Mouse (Mus musculus) CD4-positive, CD25-positive, alpha-beta regulatory T cell, adult 4 months (primary cell): ENCODE measurements at regions not wholly inside any gene's neighbourhood (a gene's known extent, or its start where the extent isn't known, plus 50 kb on each side); places are given as distances from the start of the nearest gene placed in this dataset.
"Not testable (repeated sequence)": the region's sequence is repeated elsewhere in the genome, so short reads cannot be mapped to it uniquely, and the experiment has no call there.

Source experiments
- ATAC-seq: one replicate; pipeline ENCODE4 v1.8.0; 2017

- not testable (repeated sequence) for ATAC-seq
Observed at GRCm38 (mm10) chr12:20802027-20802426, 188.2 kb upstream of the Asap2 start.

GRCm38 (mm10) chr12:20805466-20805865, 184.8 kb upstream of the Asap2 start:
- ATAC-seq = not testable (repeated sequence)

GRCm38 (mm10) chr12:20806681-20807080, 183.6 kb upstream of the Asap2 start:
- no peak for ATAC-seq

DNA sequence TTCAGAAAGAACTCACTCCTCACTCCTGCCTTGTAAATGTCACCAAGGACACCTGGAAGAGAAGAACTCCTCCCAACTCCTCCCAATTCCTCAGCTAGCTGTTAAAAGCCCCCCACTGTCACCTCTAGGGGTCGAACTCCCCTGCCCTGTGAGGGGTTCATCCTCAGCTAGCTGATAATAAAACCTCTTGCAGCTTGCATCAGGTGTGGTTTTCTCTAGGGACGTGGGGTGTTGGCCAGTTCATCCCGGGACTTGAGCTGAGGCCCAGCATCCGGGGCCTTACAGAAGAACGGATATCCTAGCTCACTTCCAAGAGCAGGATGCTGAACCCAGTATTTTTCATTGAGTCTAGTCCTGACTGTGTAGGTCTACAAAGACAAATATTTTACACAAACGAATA, 176.4 kb upstream of the Asap2 start:
- not testable (repeated sequence) for ATAC-seq

GRCm38 (mm10) chr12:20815121-20815520, 175.1 kb upstream of the Asap2 start:
- not testable (repeated sequence) for ATAC-seq

DNA sequence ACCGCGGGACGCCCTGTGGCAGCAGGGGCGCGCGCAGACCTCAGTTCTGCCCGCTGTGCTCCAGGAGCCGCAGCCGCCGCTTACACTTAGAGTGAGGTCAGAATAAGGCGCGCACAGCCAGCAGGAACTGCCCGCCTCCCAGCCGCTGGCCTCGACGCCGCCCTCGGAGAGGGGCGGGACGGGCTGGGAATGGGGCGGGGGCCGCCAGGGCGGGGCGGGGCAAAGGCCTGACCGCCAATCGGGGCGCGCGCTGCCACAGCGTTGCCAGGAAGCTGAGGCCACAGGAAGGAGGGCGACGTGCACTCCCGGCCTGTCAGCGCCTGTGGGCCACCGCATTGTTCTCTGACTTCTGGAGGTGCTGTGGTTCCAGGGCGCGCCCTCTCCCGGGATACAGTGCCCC, 174.7 kb upstream of the Asap2 start:
- ATAC-seq = peak; percentile 39

GRCm38 (mm10) chr12:20843661-20844320, 146.5 kb upstream of the Asap2 start:
- ATAC-seq = not testable (repeated sequence)

GRCm38 (mm10) chr12:20844873-20845272, 145.4 kb upstream of the Asap2 start:
- ATAC-seq = not testable (repeated sequence)

- no peak for ATAC-seq
Observed at GRCm38 (mm10) chr12:20845297-20845696, 145.0 kb upstream of the Asap2 start.

DNA sequence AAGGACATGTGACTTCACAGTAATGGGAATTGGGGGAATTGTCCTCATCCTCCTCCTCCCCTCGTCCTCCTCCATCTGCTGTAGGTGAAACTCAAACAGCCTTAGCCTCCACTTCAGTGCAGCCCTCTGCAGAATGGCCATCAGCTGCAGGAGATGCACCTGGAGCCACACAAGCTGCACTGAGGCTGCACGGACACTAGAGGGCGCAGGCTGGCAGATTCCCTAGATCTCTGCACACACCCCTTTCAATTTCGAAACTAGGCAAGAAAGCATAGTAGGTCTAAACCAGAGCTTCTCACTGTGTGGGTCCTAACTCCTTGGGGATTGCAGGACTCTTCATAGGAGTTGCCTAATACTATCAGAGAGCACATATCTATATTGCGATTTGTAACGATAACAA, 106.2 kb upstream of the Asap2 start:
- not testable (repeated sequence) for ATAC-seq

GRCm38 (mm10) chr12:20920653-20921397, 69.4 kb upstream of the Asap2 start:
- ATAC-seq = peak; percentile 97

DNA sequence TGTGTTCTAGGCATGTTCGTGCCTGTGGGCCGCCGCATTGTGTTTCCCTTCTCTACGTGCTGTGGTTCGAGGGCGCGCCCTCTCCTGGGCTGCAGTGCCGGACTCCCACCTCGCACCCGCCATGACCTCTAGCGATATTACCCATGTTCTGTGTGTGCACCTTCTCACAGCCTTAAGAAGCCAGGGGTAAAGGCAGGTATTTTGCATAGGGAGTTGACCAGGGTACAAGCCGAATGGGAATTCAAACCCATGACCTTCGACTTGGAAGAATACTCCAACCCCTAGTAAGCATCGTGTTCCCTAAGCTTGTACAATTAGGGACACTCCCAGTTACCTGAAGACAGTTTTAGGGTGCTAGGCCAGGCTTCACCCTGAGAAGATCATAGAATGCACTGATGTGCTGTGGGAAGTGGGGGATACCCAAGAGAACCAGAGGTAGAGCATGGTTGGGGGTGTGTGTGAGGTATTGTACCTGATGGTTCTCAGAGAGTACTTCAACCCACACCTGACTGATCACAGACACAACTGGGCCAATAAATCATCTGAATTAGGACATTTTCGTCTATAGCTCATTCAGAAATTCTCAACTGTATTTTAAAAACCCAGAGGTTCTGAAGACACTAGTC, 68.7 kb upstream of the Asap2 start:
- peak; percentile 6 for ATAC-seq

GRCm38 (mm10) chr12:20928966-20929365, 61.3 kb upstream of the Asap2 start:
- ATAC-seq = not testable (repeated sequence)
